Mouse (Mus musculus) liver, embryonic 14.5 days (tissue): ENCODE data around the gene Mrpl54.

Source experiments
- CTCF ChIP-seq: IDR thresholded peaks from 2 replicates; pipeline ENCODE4 v1.5.1; 2016; ENCODE audit warnings: antibody characterized with exemption, low read depth, control low read depth
- EP300 ChIP-seq: IDR thresholded peaks from 2 replicates; pipeline ENCODE4 v1.6.1; 2016; ENCODE audit warnings: antibody characterized with exemption, low read depth

DNA sequence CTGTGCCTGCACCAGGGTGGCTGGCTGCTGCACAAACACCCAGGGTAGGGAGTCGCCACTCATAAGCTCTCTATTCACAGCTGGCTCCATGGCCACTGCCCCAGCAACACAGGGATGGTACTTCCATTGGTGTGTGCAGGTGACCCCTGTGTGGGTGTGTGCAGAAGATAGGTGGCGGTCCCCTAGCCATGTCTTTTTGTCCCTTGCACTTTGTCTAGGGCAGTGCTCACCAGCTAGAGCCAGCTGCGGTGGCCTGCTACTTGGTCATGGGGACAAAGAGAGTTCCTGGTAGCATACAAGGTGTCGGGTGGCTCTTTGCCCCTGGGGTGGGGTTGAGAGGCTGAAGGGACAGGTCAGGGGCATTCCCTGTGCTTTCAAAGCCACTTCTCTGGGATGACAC is 22.6 kb downstream of the Mrpl54 start:
- TF ChIP-seq EP300 = no peak
- no peak for TF ChIP-seq CTCF
